Mouse (Mus musculus) erythroblast, embryonic 14.5 days (primary cell): ENCODE results near the gene Ntrk2.

Experiments
- GATA1 ChIP-seq: IDR thresholded peaks from 2 replicates; pipeline ENCODE4 v1.6.1; 2012; ENCODE audit warnings: low read length, inconsistent platforms, mixed read lengths
- TAL1 ChIP-seq: IDR thresholded peaks from 3 replicates; pipeline ENCODE4 v1.6.1; 2012; ENCODE audit warnings: low read length, inconsistent platforms, mixed read lengths

- TF ChIP-seq GATA1 (no peak), TAL1 (no peak)
These were observed 1.4 kb downstream of the Ntrk2 start for GRCm38 (mm10) chr13:58807629-58808363.
